Mouse (Mus musculus): ENCODE data around the gene Mfap1a. TPM values are rescaled to one million over a fixed set of nuclear protein-coding genes. Genes with fewer than 3 reads are reported as not detected.
"Not testable (repeated sequence)": the region's sequence is repeated elsewhere in the genome, so short reads cannot be mapped to it uniquely, and the experiment has no call there.

Mfap1a gene
- polyA plus RNA-seq, 1 experiment from 2014 or later, result 27.5 TPM

DNA sequence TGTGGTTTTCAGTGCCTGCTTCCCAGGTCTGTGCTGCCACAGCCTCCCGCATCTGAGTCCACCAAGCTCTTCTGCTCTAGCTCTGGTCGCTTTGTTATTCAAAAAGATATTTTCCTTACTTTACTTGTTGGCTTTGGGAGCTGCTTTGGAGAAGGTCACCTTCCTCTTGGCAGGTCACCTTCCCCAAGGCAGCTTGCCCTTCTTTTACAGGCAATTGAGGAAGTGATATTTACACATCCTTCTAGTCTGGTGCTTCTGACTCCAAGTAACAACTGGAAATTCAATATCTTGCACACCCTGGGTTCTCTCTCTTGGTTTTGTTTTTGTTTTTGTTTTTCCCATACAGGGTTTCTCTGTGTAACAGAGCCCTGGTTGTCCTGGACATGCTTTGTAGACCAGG, 22.1 kb downstream of the Mfap1a start:
- not testable (repeated sequence) for H3K27ac ChIP-seq (ENCODE audit: low read length); H3K9me3 ChIP-seq (ENCODE audit: control insufficient read depth, low read depth, low read length); H3K4me1 ChIP-seq (ENCODE audit: control insufficient read depth, insufficient read depth, low read length); H3K36me3 ChIP-seq (ENCODE audit: control insufficient read depth, insufficient read depth, low read length); H3K4me2 ChIP-seq (replicated peaks; ENCODE audit: low read depth, low read length); H3K27me3 ChIP-seq (ENCODE audit: control insufficient read depth, insufficient read depth, low read length); H3K9ac ChIP-seq (replicated peaks; ENCODE audit: low read depth, low read length); ATAC-seq (ENCODE audit: insufficient number of reproducible peaks, insufficient read depth, low FRiP score, low read depth); H3K4me3 ChIP-seq (ENCODE audit: low read depth, low read length)
- 38% methylated on average over 1 of the region's 2 CpGs for WGBS

DNA sequence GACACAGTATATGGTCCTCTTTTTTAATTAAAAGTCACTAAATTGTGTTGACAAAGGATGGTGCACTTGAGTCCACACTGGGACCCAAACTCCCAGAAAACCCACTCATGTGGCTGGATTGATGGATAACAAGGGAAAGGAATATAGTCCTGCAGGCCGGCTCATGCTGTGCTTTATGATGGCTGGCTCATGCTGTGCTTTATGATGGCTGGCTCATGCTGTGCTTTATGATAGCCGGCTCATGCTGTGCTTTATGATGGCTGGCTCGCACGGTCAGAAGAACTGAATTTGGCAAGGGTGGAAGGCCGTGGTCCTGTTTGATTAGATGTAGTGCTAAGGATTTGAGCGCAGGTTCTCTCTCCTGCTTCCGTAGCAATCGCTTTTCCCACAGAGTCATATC, 22.9 kb downstream of the Mfap1a start:
- H3K4me1 ChIP-seq (ENCODE audit: control insufficient read depth, insufficient read depth, low read length), result no peaks in the 10 kb centered on the region
- no peaks in the 10 kb centered on the region for H3K36me3 ChIP-seq (ENCODE audit: control insufficient read depth, insufficient read depth, low read length)
- no peaks in the 10 kb centered on the region for H3K27me3 ChIP-seq (ENCODE audit: control insufficient read depth, insufficient read depth, low read length)
- WGBS, result 80% methylated on average over 8 of the region's 8 CpGs
- H3K9me3 ChIP-seq (ENCODE audit: control insufficient read depth, low read depth, low read length), result no peaks in the 10 kb centered on the region
- no peak overlapping the region for H3K9ac ChIP-seq (replicated peaks; ENCODE audit: low read depth, low read length)
- no peak overlapping the region for H3K4me2 ChIP-seq (replicated peaks; ENCODE audit: low read depth, low read length)
- no peak overlapping the region for H3K27ac ChIP-seq (ENCODE audit: low read length)
- no peak overlapping the region for H3K4me3 ChIP-seq (ENCODE audit: low read depth, low read length)
- no peak for ATAC-seq (ENCODE audit: insufficient number of reproducible peaks, insufficient read depth, low FRiP score, low read depth)

DNA sequence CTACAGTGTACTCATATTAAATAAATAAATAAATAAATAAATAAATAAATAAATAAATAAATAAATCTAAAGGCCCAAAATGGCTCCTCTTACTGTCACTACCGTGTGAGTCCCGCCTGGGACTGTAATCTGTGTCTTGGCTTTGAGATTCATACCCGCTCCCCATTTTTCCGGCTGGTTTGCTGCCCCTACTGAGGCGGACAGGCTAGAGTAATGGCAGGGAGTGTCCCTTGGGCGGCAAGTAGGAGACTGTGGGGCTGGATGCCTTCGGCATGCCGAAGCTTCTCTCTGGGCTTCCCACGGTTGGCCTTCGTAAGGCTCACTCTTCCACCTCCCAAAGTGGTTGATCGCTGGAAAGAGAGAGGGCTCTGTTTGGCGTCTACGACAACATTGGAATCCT, 25.5 kb downstream of the Mfap1a start:
- H3K4me2 ChIP-seq (replicated peaks; ENCODE audit: low read depth, low read length); H3K36me3 ChIP-seq (ENCODE audit: control insufficient read depth, insufficient read depth, low read length); H3K4me1 ChIP-seq (ENCODE audit: control insufficient read depth, insufficient read depth, low read length); H3K27ac ChIP-seq (ENCODE audit: low read length); H3K27me3 ChIP-seq (ENCODE audit: control insufficient read depth, insufficient read depth, low read length); H3K9me3 ChIP-seq (ENCODE audit: control insufficient read depth, low read depth, low read length); H3K4me3 ChIP-seq (ENCODE audit: low read depth, low read length); H3K9ac ChIP-seq (replicated peaks; ENCODE audit: low read depth, low read length); ATAC-seq (ENCODE audit: insufficient number of reproducible peaks, insufficient read depth, low FRiP score, low read depth): not testable (repeated sequence)
- WGBS, result 86% methylated on average over 13 of the region's 13 CpGs

DNA sequence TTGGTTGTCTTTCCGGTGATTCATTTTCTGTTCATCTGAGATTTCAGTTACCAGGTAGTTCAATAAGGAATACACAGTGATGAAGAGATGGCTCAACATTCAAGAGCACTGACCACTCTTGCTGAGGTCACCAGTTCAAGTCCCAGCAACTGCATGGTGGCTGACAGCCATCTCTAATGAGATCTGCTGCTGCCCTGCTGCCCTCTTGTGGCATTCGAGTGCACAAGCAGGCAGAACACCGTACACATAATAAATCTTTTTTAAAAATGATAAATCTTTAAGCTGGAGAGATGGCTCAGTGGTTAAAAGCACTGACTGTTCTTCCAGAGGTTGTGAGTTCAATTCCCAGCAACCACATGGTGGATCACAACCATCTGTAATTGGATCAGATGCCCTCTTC, 26.0 kb downstream of the Mfap1a start:
- Histone ChIP-seq H3K27me3 (ENCODE audit: control insufficient read depth, insufficient read depth, low read length) (no peaks in the 10 kb centered on the region), H3K9ac (replicated peaks; ENCODE audit: low read depth, low read length) (no peak overlapping the region), H3K4me2 (replicated peaks; ENCODE audit: low read depth, low read length) (no peak overlapping the region), H3K9me3 (ENCODE audit: control insufficient read depth, low read depth, low read length) (no peaks in the 10 kb centered on the region), H3K4me3 (ENCODE audit: low read depth, low read length) (no peak overlapping the region), H3K36me3 (ENCODE audit: control insufficient read depth, insufficient read depth, low read length) (no peaks in the 10 kb centered on the region), H3K27ac (ENCODE audit: low read length) (no peak overlapping the region), H3K4me1 (ENCODE audit: control insufficient read depth, insufficient read depth, low read length) (no peaks in the 10 kb centered on the region)
- no peak for ATAC-seq (ENCODE audit: insufficient number of reproducible peaks, insufficient read depth, low FRiP score, low read depth)
- WGBS, result 57% methylated on average over 3 of the region's 3 CpGs

DNA sequence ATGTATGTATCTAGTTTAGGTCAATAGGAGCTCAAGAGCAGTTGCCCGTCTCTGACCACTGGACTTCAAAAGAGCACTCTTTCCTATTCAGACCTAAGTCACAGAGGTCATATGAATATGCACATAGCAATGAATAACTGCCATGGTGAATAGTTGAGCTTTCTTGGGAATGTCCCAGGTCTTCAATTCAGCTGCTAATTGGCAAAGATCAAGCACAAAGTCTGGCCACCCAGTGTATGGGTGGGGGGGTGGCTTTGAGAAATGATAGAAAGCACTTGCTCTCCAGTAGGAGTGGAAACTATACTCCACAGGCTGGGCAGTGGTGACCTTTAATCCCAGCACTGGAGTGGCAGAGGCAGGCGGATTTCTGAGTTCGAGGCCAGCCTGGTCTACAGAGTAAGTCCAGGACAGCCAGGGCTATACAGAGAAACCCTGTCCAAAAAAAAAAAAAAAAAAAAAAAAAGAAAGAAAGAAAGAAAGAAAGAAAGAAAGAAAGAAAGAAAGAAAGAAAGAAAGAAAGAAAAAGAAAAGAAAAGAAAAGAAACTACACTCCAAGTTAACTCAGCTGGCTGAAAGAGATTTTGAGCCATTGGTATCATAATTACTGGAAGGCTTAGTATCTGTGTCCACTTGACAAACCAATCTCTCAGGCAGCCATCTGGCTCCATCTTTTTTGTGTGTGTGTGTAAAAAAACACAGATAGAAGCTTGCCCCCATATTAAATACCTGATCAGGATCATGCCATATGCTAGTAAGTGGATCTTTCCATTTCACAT, 28.8 kb downstream of the Mfap1a start:
- ATAC-seq (ENCODE audit: insufficient number of reproducible peaks, insufficient read depth, low FRiP score, low read depth), result no peak
- no peak overlapping the region for H3K9ac ChIP-seq (replicated peaks; ENCODE audit: low read depth, low read length)
- 85% methylated on average over 3 of the region's 3 CpGs for WGBS

DNA sequence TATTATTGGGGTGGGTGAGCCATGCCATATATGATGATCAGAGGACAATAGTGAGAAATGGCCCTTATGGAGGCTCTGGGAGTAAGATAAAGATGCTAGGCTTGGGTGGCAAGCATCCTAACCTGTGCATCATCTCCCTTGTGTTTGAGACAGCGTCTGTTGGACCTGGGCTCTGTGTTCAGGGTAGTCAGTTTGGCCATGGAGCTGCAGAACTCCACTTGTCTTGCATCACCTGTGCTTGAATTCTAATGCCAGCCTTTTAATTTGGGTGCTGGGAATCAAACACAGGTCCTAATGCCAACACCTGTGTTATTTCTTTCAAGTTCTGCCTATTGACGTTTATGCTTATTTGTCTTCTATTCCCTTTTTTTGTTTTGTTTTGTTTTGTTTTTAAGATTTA, 31.2 kb downstream of the Mfap1a start:
- not testable (repeated sequence) for H3K4me3 ChIP-seq (ENCODE audit: low read depth, low read length); H3K9me3 ChIP-seq (ENCODE audit: control insufficient read depth, low read depth, low read length); H3K4me1 ChIP-seq (ENCODE audit: control insufficient read depth, insufficient read depth, low read length); ATAC-seq (ENCODE audit: insufficient number of reproducible peaks, insufficient read depth, low FRiP score, low read depth); H3K9ac ChIP-seq (replicated peaks; ENCODE audit: low read depth, low read length); H3K36me3 ChIP-seq (ENCODE audit: control insufficient read depth, insufficient read depth, low read length); H3K27me3 ChIP-seq (ENCODE audit: control insufficient read depth, insufficient read depth, low read length); H3K27ac ChIP-seq (ENCODE audit: low read length); H3K4me2 ChIP-seq (replicated peaks; ENCODE audit: low read depth, low read length)
- WGBS, result 94% methylated on average over 2 of the region's 2 CpGs

More for the DNA sequence above, 28.8 kb downstream of the Mfap1a start:
- H3K4me2 ChIP-seq (replicated peaks; ENCODE audit: low read depth, low read length), result no peak overlapping the region
- no peaks in the 10 kb centered on the region for H3K9me3 ChIP-seq (ENCODE audit: control insufficient read depth, low read depth, low read length)
- no peaks in the 10 kb centered on the region for H3K4me1 ChIP-seq (ENCODE audit: control insufficient read depth, insufficient read depth, low read length)
- H3K27ac ChIP-seq (ENCODE audit: low read length), result no peak overlapping the region
- H3K27me3 ChIP-seq (ENCODE audit: control insufficient read depth, insufficient read depth, low read length), result no peaks in the 10 kb centered on the region
- no peak overlapping the region for H3K4me3 ChIP-seq (ENCODE audit: low read depth, low read length)
- H3K36me3 ChIP-seq (ENCODE audit: control insufficient read depth, insufficient read depth, low read length), result no peaks in the 10 kb centered on the region

DNA sequence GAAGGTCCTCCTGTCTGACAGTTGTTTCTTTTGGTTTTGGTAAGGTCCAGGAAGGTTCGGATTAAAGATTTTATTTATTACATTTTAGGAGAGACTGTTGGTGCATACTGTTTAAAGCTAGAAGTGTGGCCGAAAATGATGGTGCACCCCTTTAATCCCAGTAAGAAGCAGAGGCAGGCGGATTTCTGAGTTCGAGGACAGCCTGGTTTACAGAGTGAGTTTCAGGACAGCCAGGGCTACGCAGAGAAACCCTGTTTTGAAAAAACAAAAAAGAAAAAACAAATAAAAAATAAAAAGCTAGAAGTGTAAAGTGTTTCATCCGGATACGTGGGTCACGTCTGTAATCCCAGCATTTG, 32.3 kb downstream of the Mfap1a start:
- Histone ChIP-seq H3K4me3 (ENCODE audit: low read depth, low read length) (peak overlapping the region; percentile 45), H3K9me3 (ENCODE audit: control insufficient read depth, low read depth, low read length) (no peaks in the 10 kb centered on the region), H3K36me3 (ENCODE audit: control insufficient read depth, insufficient read depth, low read length) (no peaks in the 10 kb centered on the region), H3K27ac (ENCODE audit: low read length) (no peak overlapping the region), H3K4me2 (replicated peaks; ENCODE audit: low read depth, low read length) (peak overlapping the region; percentile 35), H3K27me3 (ENCODE audit: control insufficient read depth, insufficient read depth, low read length) (no peaks in the 10 kb centered on the region), H3K9ac (replicated peaks; ENCODE audit: low read depth, low read length) (no peak overlapping the region), H3K4me1 (ENCODE audit: control insufficient read depth, insufficient read depth, low read length) (no peaks in the 10 kb centered on the region)
- no peak for ATAC-seq (ENCODE audit: insufficient number of reproducible peaks, insufficient read depth, low FRiP score, low read depth)
- WGBS, result 33% methylated on average over 8 of the region's 8 CpGs

DNA sequence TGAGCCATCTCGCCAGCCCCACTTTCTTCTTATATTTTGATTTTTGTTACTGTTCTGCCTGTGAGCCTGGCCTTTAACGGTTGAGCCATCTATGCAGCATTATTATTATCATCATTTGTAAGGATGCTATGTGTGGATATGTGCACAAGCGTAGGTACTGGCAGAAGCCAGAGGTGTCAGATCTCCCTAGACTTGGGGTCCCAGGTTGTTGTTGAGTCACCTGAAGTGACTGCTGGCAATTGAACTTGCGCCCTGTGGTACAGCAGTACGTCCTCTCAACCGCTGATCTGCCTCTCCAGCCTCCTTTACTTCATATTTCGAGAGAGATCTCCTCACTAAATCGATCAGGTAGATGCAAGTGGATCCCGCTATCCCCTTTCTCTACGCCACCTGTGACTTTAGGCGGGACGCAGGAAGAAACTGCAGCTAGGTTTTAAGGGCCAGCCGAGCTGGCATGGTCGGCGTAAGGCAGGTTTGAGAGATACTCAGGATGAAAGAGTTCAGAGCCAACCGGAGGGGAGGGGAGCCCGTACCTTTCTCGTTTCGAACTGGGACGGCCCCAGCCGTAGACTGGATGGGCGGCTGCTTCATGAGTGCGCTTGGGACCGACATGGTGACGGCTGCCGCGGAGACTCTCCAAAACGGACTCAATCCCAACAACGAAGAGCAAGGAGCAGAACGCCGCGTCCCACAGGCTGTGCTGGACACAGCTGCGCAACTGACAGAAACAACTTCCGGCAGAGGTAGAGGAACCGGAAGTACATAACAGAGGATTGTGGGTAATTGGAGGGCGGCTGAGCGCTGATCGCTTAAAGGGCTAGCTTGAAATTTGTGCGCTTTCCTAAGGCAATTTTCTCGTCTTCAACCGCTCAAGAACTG, 32.9 kb downstream of the Mfap1a start, which contains the start of gene Mfap1b:
Gene Mfap1b (minus strand): TSS at position 767 of the 879 bp plus-strand sequence.
- ATAC-seq (ENCODE audit: insufficient number of reproducible peaks, insufficient read depth, low FRiP score, low read depth), result peak; percentile 95
- not testable (repeated sequence) for H3K27me3 ChIP-seq (ENCODE audit: control insufficient read depth, insufficient read depth, low read length); H3K4me1 ChIP-seq (ENCODE audit: control insufficient read depth, insufficient read depth, low read length); H3K9me3 ChIP-seq (ENCODE audit: control insufficient read depth, low read depth, low read length); H3K27ac ChIP-seq (ENCODE audit: low read length); H3K36me3 ChIP-seq (ENCODE audit: control insufficient read depth, insufficient read depth, low read length)
- Histone ChIP-seq H3K4me3 (ENCODE audit: low read depth, low read length) (peak within 1 kb of the TSS; percentile 45), H3K4me2 (replicated peaks; ENCODE audit: low read depth, low read length) (peak within 1 kb of the TSS; percentile 62), H3K9ac (replicated peaks; ENCODE audit: low read depth, low read length) (peak within 1 kb of the TSS; percentile 34)
- 5% methylated on average over 39 of the region's 41 CpGs for WGBS

Measured in stomach, embryonic 14.5 days (tissue).